Mouse (Mus musculus) adrenal gland, postnatal 4 days (tissue): ENCODE measurements around the gene Lrrc3. TPM values are rescaled to one million over a fixed set of nuclear protein-coding genes. Genes with fewer than 3 reads are reported as not detected.
A peak's percentile ranks its signal among the peaks of the same experiment; 100 is the strongest.
"Not testable (repeated sequence)": the region's sequence is repeated elsewhere in the genome, so short reads cannot be mapped to it uniquely, and the experiment has no call there.

Source experiments
- DNase-seq, 2 experiments: peaks; one replicate each; pipeline ENCODE4 v3.0.0; 2021 to 2022; ENCODE audit warnings: low spot score in 2 of 2, mixed read lengths in 2 of 2
- long read RNA-seq, 2 experiments: library from polyadenylated mRNA; stranded (forward); transcript quantifications; one replicate each; pipeline ENCODE4 v2.0.0; 2021
- total RNA-seq, 2 experiments: library from RNA; stranded (reverse); gene quantifications; 2 replicates each; pipeline ENCODE4 v1.2.3; 2021

Lrrc3 gene
- 10 to 100 TPM in 1 of 2 experiments, 1 to 10 TPM in 1; 9.8 to 14.6 TPM for total RNA-seq
- long read RNA-seq, experiment 1, full-length matches to known transcripts: 2 of 3 reads
- long read RNA-seq, experiment 1, partial matches to known transcripts: 0 of 3 reads
- long read RNA-seq, experiment 1, other reads (novel, unspliced or antisense): 1 of 3 reads
- long read RNA-seq, experiment 2, full-length matches to known transcripts: 5 of 6 reads
- long read RNA-seq, experiment 2, partial matches to known transcripts: 0 of 6 reads
- long read RNA-seq, experiment 2, other reads (novel, unspliced or antisense): 1 of 6 reads

GRCm38 (mm10) chr10:77902211-77902893 lies at the start of gene Lrrc3:
Gene Lrrc3, minus strand, starts transcription at chr10:77902536.
- peak; percentile 32 to 48 for DNase-seq

GRCm38 (mm10) chr10:77950468-77950867 lies 48.1 kb upstream of the Lrrc3 start:
- not testable (repeated sequence) for DNase-seq

GRCm38 (mm10) chr10:77939685-77940084 lies 37.3 kb upstream of the Lrrc3 start:
- no peak for DNase-seq

- DNase-seq: no peak
These were observed 25.0 kb upstream of the Lrrc3 start for GRCm38 (mm10) chr10:77927375-77927774.

- DNase-seq: peak in 1 of 2 experiments; percentile 29
These were observed 23.8 kb upstream of the Lrrc3 start for GRCm38 (mm10) chr10:77926140-77926539.

- DNase-seq: no peak
These were observed 20.3 kb upstream of the Lrrc3 start for GRCm38 (mm10) chr10:77922681-77923080.

- DNase-seq: no peak
These were observed 18.7 kb upstream of the Lrrc3 start for GRCm38 (mm10) chr10:77921009-77921408.

GRCm38 (mm10) chr10:77916636-77917335 lies 14.4 kb upstream of the Lrrc3 start:
- DNase-seq: peak; percentile 41 to 44

GRCm38 (mm10) chr10:77913292-77913691 lies 11.0 kb upstream of the Lrrc3 start:
- no peak for DNase-seq

- no peak for DNase-seq
These were observed 10.3 kb upstream of the Lrrc3 start for GRCm38 (mm10) chr10:77912605-77913004.

- peak in 1 of 2 experiments; percentile 13 for DNase-seq
These were observed 769 bp upstream of the Lrrc3 start for GRCm38 (mm10) chr10:77902894-77903715.

GRCm38 (mm10) chr10:77901871-77902210 lies 495 bp downstream of the Lrrc3 start:
- DNase-seq: no peak

- DNase-seq: no peak
These were observed 1.2 kb downstream of the Lrrc3 start for GRCm38 (mm10) chr10:77900903-77901818.

- DNase-seq: no peak
These were observed 2.2 kb downstream of the Lrrc3 start for GRCm38 (mm10) chr10:77900126-77900525.

GRCm38 (mm10) chr10:77895562-77895961 lies 6.8 kb downstream of the Lrrc3 start:
- DNase-seq: no peak

GRCm38 (mm10) chr10:77890987-77891565 lies 11.3 kb downstream of the Lrrc3 start:
- no peak for DNase-seq

- DNase-seq: no peak
These were observed 16.2 kb downstream of the Lrrc3 start for GRCm38 (mm10) chr10:77886007-77886747.

GRCm38 (mm10) chr10:77882553-77882952 lies 19.8 kb downstream of the Lrrc3 start:
- DNase-seq: no peak

GRCm38 (mm10) chr10:77880305-77880704 lies 22.0 kb downstream of the Lrrc3 start:
- no peak for DNase-seq
